Mouse (Mus musculus) forebrain, embryonic 12.5 days (tissue): ENCODE measurements around the gene Wdr4. TPM values are rescaled to one million over a fixed set of nuclear protein-coding genes. Genes with fewer than 3 reads are reported as not detected.

Experiments used
- ATAC-seq: fragments of 200-750 bp; cut with Nextera tagmentation; 2 replicates; pipeline ENCODE4 v1.8.0; 2017; ENCODE audit warnings: moderate TSS enrichment; ENCODE audit not compliant: low FRiP score
- H3K27ac ChIP-seq: fragments of 300-500 bp; sonication (generic); 2 replicates; pipeline ENCODE4 v1.5.1; 2016; ENCODE audit warnings: mild to moderate bottlenecking
- H3K27me3 ChIP-seq: fragments of 300-500 bp; sonication (generic); 2 replicates; pipeline ENCODE4 v1.6.1; 2016; ENCODE audit warnings: mild to moderate bottlenecking
- H3K36me3 ChIP-seq: fragments of 300-500 bp; sonication (generic); replicated peaks from 2 replicates; pipeline ENCODE4 v1.6.1; 2016; ENCODE audit warnings: mild to moderate bottlenecking
- H3K4me1 ChIP-seq: fragments of 300-500 bp; sonication (generic); 2 replicates; pipeline ENCODE4 v1.6.1; 2016
- H3K4me2 ChIP-seq: fragments of 300-500 bp; sonication (generic); 2 replicates; pipeline ENCODE4 v1.6.1; 2016; ENCODE audit warnings: mild to moderate bottlenecking, moderate library complexity
- H3K4me3 ChIP-seq: fragments of 300-500 bp; sonication (generic); replicated peaks from 2 replicates; pipeline ENCODE4 v1.5.1; 2016; ENCODE audit warnings: mild to moderate bottlenecking
- H3K9ac ChIP-seq: fragments of 300-500 bp; sonication (generic); 2 replicates; pipeline ENCODE4 v1.6.1; 2016; ENCODE audit warnings: mild to moderate bottlenecking
- H3K9me3 ChIP-seq: fragments of 300-500 bp; sonication (generic); 2 replicates; pipeline ENCODE4 v1.6.1; 2016
- WGBS: fragments of 180-500 bp; shearing (Covaris S2); methylation state at CpG from one replicate; pipeline ENCODE4 v1.1.7; 2016; 5-methylcytosine and 5-hydroxymethylcytosine counted together
- polyA plus RNA-seq: library from polyadenylated mRNA; unstranded; fragments of >200 nt; fragmentation: Nextera tagmentation; extraction: Ambion mirVana; gene quantifications from 2 replicates; pipeline ENCODE4 v1.2.1, GENCODE M21; 2016

The Wdr4 gene
- polyA plus RNA-seq, 1 experiment from 2014 or later = 43.2 TPM

DNA sequence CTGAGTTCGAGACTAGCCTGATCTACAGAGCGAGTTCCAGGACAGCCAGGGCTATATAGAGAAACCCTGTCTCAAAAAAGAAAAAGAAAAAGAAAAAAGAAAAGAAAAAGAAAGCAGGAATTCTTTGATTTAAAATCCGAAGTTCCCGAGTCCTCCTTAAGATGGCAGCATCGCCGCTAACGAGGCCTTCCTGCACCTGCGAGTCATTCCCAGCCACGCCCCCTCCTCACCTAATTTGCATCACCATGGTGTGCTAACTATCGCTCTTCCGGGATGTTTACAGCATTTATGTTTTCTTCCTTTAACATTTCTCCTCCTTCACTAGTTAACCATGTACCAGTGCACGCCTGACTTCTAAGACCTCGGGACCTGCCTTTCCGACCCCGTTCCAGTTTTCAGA is 9.5 kb upstream of the Wdr4 start:
- H3K36me3 ChIP-seq = peaks cover 51% of the 10 kb centered on the region
- no peaks in the 10 kb centered on the region for H3K4me1 ChIP-seq
- no peaks in the 10 kb centered on the region for H3K9me3 ChIP-seq
- H3K9ac ChIP-seq = no peak overlapping the region
- no peaks in the 10 kb centered on the region for H3K27me3 ChIP-seq
- H3K4me2 ChIP-seq = peak overlapping the region; percentile 24; the same call in 1 of the 2 replicates
- 0 out of 2 replicates have a peak overlapping the region, but pooled peaks have one; percentile 9 for H3K4me3 ChIP-seq
- H3K27ac ChIP-seq = no peak overlapping the region
- peak; percentile 58 for ATAC-seq
- 23% methylated on average over 15 of the region's 15 CpGs for WGBS

DNA sequence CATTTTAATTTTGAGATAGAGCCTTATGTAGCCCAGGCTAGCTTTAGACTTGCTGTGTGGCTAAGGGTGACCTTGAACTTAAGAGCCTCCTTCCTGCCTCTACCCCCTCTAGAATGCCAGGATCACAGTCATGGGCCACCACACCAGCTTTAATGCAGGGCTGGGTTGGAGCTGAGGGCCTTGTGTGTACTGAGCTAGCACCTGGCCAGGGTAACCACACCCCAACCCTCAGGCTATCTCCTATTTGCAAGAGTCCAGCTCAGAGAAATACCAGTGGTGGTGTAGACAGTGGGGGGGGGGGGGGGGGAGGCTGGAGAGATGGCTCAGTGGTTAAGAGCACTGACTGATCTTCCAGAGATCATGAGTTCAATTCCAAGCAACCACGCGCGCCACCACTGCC is 6.0 kb upstream of the Wdr4 start:
- peaks cover 11% of the 10 kb centered on the region for H3K4me1 ChIP-seq
- H3K4me2 ChIP-seq = no peak overlapping the region
- H3K9me3 ChIP-seq = no peaks in the 10 kb centered on the region
- ATAC-seq = no peak
- no peak overlapping the region for H3K27ac ChIP-seq
- H3K27me3 ChIP-seq = no peaks in the 10 kb centered on the region
- 97% methylated on average over 3 of the region's 3 CpGs for WGBS
- H3K36me3 ChIP-seq = peaks cover 51% of the 10 kb centered on the region
- no peak overlapping the region for H3K9ac ChIP-seq
- H3K4me3 ChIP-seq = no peak overlapping the region

DNA sequence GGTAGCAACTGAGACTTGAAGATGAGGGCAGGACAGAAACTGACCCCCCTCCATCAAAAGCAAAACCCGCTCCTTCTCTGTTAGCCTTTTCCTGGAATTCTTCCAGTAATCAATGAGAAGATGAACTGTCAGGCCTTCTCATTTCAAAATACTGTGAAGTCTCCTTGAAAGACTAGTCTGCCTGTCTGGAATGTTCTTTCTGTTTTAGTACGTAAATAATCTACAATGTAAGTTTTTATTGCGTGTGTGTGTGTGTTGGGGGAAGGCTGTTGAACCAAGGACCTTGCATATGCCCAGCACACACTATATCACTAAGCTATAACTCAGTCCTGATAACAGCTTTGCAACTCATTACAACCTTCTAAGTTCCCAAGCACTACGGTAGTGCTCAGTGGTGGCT is 5.3 kb upstream of the Wdr4 start:
- no peak overlapping the region for H3K27ac ChIP-seq
- H3K4me3 ChIP-seq = no peak overlapping the region
- peaks cover 49% of the 10 kb centered on the region for H3K36me3 ChIP-seq
- H3K9ac ChIP-seq = no peak overlapping the region
- 97% methylated on average over 4 of the region's 4 CpGs for WGBS
- no peak overlapping the region for H3K4me2 ChIP-seq
- no peak for ATAC-seq
- H3K4me1 ChIP-seq = peaks cover 18% of the 10 kb centered on the region
- H3K9me3 ChIP-seq = no peaks in the 10 kb centered on the region
- H3K27me3 ChIP-seq = no peaks in the 10 kb centered on the region

DNA sequence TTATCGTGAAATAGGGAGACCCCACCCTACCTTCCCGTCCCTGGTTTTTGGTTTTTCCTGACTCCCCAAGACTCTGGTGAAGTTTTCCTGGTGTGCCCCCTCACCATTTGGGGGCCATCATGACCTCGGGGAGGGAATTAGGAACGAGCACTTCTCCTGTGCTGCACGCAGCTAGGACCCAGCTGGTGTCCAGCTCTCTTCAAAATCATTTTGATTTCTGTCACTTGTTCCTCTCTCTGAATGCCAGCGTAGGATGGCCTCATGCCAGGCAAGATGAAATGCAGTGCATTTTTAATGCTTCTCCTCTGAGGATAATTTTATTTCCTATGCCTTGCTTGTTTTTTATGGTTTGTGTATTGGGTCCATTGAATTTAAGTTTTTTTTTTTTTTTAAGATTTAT is 2.2 kb upstream of the Wdr4 start:
- peak overlapping the region; percentile 5; the same call in 1 of the 2 replicates for H3K27ac ChIP-seq
- peaks cover 24% of the 10 kb centered on the region for H3K36me3 ChIP-seq
- WGBS = 93% methylated on average over 6 of the region's 6 CpGs
- H3K9me3 ChIP-seq = no peaks in the 10 kb centered on the region
- H3K4me1 ChIP-seq = peaks cover 18% of the 10 kb centered on the region
- H3K4me3 ChIP-seq = no peak overlapping the region
- no peak overlapping the region for H3K9ac ChIP-seq
- peaks cover 4% of the 10 kb centered on the region; the same call in 1 of the 2 replicates for H3K27me3 ChIP-seq
- 0 out of 2 replicates have a peak overlapping the region, but pooled peaks have one; percentile 70 for H3K4me2 ChIP-seq
- no peak for ATAC-seq

DNA sequence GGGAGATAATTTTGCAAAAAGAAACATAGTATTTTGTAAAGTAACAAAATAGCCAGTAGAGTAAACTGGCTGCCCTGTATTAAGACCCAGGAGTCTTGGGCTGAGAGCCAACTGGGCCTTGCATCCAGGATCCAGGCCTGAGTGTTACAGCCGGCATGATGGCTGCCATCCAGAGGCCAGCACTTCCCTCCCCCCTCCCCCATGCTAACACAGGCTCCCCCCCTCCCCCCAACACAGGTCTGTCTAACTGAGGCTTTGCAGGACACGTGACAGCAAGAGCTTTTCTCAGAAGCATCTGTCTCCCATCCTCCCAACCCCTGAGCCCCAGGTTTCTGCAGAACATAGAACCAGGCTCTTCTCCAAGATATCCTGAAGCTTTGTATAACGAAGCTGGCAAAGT is 1.1 kb upstream of the Wdr4 start:
- Histone ChIP-seq H3K27ac (no peak overlapping the region), H3K36me3 (peaks cover 20% of the 10 kb centered on the region), H3K9ac (peak overlapping the region; percentile 64; the same call in 1 of the 2 replicates)

DNA sequence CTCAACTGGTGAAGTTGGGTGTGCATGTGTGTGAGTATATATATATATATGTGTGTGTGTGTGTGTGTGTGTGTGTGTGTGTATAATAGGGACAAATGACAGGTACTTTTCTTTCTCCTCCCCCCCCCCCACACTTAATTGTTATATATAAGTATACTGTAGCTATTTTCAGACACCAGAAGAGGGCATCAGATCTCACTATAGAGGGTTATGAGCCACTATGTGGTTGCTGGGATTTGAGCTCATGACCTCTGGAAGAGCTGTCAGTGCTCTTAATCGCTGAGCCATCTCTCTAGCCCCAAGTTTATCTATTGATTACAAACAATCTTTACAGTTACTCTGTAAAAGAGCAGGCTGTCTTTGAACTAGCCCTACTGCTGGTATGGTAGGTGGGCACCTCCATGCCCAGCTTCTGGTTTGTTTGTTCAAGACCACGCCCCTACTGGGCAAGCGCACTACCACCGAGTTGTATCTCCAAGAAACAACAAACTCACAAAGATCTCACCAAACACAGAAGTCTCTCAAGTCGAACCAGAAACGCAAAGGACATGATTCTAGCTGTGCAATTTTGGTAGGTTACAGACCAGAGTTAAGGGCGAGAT is 335 bp downstream of the Wdr4 start:
- WGBS = 1% methylated on average over 7 of the region's 7 CpGs
- no peaks in the 10 kb centered on the region for H3K9me3 ChIP-seq

More for the DNA sequence above, 1.1 kb upstream of the Wdr4 start:
- H3K27me3 ChIP-seq = peaks cover 4% of the 10 kb centered on the region; the same call in 1 of the 2 replicates
- peak overlapping the region; percentile 70 for H3K4me2 ChIP-seq
- 14% methylated on average over 3 of the region's 3 CpGs for WGBS
- no peaks in the 10 kb centered on the region for H3K9me3 ChIP-seq
- peaks cover 18% of the 10 kb centered on the region for H3K4me1 ChIP-seq
- peak overlapping the region; percentile 64 for H3K4me3 ChIP-seq
- ATAC-seq = 0 out of 2 replicates have a peak, but pooled peaks have one; percentile 12

DNA sequence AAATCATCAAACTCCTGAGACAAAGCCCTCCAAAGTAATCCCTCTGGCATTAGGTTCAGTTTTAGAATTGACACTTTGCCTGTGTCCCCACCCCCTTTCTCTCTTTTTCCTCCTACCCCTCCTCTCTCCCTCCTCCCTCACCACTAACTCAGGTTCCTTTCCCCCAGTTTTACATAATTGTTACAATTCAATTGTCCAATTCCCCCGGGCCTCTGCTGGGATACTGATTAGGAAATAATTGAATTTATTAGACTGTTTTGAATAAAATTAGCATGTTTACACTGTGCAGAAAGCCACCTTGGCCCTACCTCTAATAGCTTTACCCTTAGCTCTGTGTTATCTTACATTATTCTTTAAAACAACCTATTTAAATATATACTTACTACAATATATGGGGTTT is 5.1 kb downstream of the Wdr4 start:
- H3K27ac ChIP-seq = no peak overlapping the region
- H3K9me3 ChIP-seq = no peaks in the 10 kb centered on the region
- H3K36me3 ChIP-seq = peaks cover 9% of the 10 kb centered on the region
- H3K9ac ChIP-seq = no peak overlapping the region
- H3K27me3 ChIP-seq = peaks cover 4% of the 10 kb centered on the region; the same call in 1 of the 2 replicates
- no peak overlapping the region for H3K4me3 ChIP-seq
- ATAC-seq = no peak
- H3K4me1 ChIP-seq = peaks cover 12% of the 10 kb centered on the region
- no peak overlapping the region for H3K4me2 ChIP-seq
- 42% methylated on average over 1 of the region's 1 CpGs for WGBS

More for the DNA sequence above, 335 bp downstream of the Wdr4 start:
- H3K4me2 ChIP-seq = peak overlapping the region; percentile 70
- H3K4me1 ChIP-seq = peaks cover 18% of the 10 kb centered on the region
- H3K27me3 ChIP-seq = peaks cover 4% of the 10 kb centered on the region; the same call in 1 of the 2 replicates
- H3K4me3 ChIP-seq = peak overlapping the region; percentile 64
- H3K27ac ChIP-seq = no peak overlapping the region
- peak overlapping the region; percentile 64; the same call in 1 of the 2 replicates for H3K9ac ChIP-seq
- H3K36me3 ChIP-seq = peaks cover 14% of the 10 kb centered on the region
- peak; percentile 76 for ATAC-seq

DNA sequence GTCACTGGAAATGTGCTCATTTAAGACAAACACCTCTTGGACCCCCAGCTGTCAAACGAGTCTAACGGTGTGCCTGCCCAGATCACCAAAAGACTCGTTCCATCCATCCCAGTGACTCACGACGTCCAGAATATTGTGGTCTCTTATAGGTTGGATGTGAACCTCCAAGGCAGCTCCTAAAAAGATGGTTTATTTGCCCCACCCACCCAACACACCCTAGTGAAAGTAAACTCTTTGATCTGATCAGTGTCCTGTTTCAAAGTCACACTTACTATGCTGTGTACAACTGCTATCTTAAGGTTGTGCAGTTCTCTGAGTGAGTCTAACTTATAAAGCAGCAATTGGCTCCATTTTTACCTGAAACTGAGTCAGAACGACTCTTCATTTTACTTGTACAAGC is 7.2 kb downstream of the Wdr4 start:
- Histone ChIP-seq H3K27me3 (peaks cover 3% of the 10 kb centered on the region; the same call in 1 of the 2 replicates), H3K4me1 (peaks cover 12% of the 10 kb centered on the region), H3K9ac (peak overlapping the region; percentile 70), H3K9me3 (no peaks in the 10 kb centered on the region), H3K36me3 (peaks cover 28% of the 10 kb centered on the region), H3K27ac (0 out of 2 replicates have a peak overlapping the region, but pooled peaks have one; percentile 78), H3K4me3 (peak overlapping the region; percentile 85), H3K4me2 (peak overlapping the region; percentile 82)
- ATAC-seq = peak; percentile 19; the same call in 1 of the 2 replicates
- WGBS = 20% methylated on average over 6 of the region's 6 CpGs

DNA sequence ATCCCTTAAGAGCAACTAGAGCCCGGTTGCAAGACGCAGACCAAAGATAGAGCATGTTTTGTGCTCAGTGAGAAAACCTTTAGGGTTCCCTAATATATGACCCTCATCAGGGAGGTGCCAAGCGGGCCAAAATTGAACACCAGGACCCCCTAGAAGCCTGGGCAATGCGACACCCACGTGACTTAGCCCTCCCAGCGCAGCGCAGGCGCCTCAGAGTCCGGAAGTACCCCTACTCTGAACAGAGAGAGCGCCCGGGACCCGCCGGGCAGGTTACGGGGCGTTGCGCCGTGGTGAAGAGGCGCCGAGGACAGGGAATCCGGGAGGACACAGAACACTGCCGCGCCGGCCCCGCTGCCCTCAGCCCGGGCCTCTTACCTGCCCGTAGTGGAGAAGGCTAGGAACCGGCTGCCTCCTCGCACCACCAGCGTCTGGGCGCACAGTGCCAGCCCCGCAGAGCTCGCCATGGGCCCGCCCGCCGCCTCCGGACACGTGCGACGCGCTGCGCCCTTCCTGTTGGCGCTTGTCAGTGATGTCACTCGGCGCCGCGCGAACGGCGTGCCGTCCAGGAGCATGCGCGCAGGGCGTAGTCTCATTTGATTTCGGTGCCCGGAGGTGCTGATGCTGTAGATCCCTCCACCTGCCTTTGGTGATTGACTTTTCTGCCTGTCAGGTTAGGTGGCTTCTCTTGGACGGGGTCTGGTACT is 7.8 kb downstream of the Wdr4 start:
- H3K4me1 ChIP-seq = peaks cover 12% of the 10 kb centered on the region
- peak overlapping the region; percentile 70 for H3K9ac ChIP-seq
- H3K36me3 ChIP-seq = peaks cover 34% of the 10 kb centered on the region
- peak overlapping the region; percentile 78 for H3K27ac ChIP-seq
- H3K4me3 ChIP-seq = peak overlapping the region; percentile 85
- H3K27me3 ChIP-seq = no peaks in the 10 kb centered on the region; the same call in 1 of the 2 replicates
- H3K4me2 ChIP-seq = peak overlapping the region; percentile 82
- under 1% methylated on average over 56 of the region's 56 CpGs for WGBS
- peak; percentile 95 for ATAC-seq
- H3K9me3 ChIP-seq = no peaks in the 10 kb centered on the region

DNA sequence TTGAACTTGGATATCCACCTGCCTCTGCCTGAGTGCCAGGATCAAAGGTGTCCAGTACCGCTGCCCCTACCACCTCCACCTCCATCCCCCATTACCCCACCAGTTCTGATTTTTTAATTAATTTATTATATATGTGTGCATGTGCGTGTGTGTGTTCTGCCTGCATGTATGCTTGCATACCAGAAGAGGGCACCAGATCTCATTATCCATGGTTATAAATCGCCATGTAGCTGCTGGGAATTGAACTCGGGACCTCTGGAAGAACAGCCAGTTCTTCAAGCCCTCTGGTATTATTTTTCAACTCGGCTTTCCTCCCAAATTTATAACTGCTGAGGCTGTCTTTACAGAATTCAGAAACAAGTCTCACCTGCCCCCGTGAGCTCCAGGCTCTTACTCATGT is 8.8 kb downstream of the Wdr4 start:
- 97% methylated on average over 6 of the region's 6 CpGs for WGBS
- no peak for ATAC-seq
- peaks cover 44% of the 10 kb centered on the region for H3K36me3 ChIP-seq
- peak overlapping the region; percentile 82 for H3K4me2 ChIP-seq
- H3K4me3 ChIP-seq = peak overlapping the region; percentile 85
- peaks cover 12% of the 10 kb centered on the region for H3K4me1 ChIP-seq
- no peak overlapping the region for H3K9ac ChIP-seq
- no peak overlapping the region for H3K27ac ChIP-seq
- no peaks in the 10 kb centered on the region for H3K9me3 ChIP-seq
- H3K27me3 ChIP-seq = no peaks in the 10 kb centered on the region

DNA sequence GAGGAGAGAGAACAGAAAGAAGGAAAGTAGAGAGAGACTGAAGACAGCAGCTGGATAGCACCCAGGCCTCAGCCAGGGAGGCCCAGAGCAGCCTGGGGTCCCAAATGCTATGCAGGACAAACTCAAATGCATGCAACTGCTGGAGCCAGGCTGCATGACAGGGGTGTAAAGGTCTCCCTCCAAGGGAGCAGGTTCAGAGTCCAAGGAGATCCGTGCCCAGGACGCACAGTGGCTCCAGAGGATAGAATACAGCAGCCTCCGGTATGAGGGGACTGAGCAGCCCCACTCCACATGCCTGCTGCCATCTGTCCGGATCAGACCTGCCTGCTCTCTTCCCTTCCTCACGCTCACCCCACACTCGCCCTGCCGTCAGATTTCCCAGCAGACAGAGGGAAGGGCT is 13.5 kb downstream of the Wdr4 start:
- H3K36me3 ChIP-seq = peaks cover 88% of the 10 kb centered on the region
- 91% methylated on average over 7 of the region's 7 CpGs for WGBS

DNA sequence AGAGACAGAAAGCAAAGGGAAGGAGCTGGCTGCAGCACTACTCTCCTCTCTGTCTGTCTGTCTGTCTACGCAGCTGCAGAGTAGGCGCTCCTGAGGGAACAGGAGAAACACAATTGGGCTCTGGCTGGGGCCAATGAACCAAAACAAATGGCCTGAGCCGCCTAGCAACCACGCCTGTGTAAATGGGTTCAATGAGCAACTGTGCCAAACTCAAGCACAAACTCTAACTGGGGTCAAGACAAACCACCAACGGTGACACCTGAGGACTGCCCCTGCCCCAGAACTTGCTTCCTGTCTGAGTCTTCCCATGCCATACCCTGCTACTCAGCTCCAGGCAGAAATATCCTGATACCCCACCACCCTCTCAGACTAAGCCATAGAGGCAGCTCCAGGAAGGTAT is 14.8 kb downstream of the Wdr4 start:
- H3K9me3 ChIP-seq = no peaks in the 10 kb centered on the region
- H3K4me3 ChIP-seq = no peak overlapping the region
- H3K36me3 ChIP-seq = peaks cover 95% of the 10 kb centered on the region
- WGBS = 56% methylated on average over 5 of the region's 5 CpGs
- no peak for ATAC-seq
- peaks cover 9% of the 10 kb centered on the region; the same call in 1 of the 2 replicates for H3K4me1 ChIP-seq
- H3K27me3 ChIP-seq = no peaks in the 10 kb centered on the region
- no peak overlapping the region for H3K27ac ChIP-seq
- H3K9ac ChIP-seq = no peak overlapping the region
- no peak overlapping the region for H3K4me2 ChIP-seq

More for the DNA sequence above, 13.5 kb downstream of the Wdr4 start:
- ATAC-seq = no peak
- Histone ChIP-seq H3K27ac (no peak overlapping the region), H3K4me1 (peaks cover 11% of the 10 kb centered on the region), H3K4me2 (no peak overlapping the region), H3K27me3 (no peaks in the 10 kb centered on the region), H3K9ac (peak overlapping the region; percentile 17; the same call in 1 of the 2 replicates), H3K4me3 (no peak overlapping the region), H3K9me3 (no peaks in the 10 kb centered on the region)
